Mouse (Mus musculus) yolk sac, embryonic 10.5 days (tissue): ENCODE results near the gene Pcyt1b.

Experiments
- DNase-seq: peaks from one replicate; pipeline ENCODE4 v3.0.0-alpha.2; 2017; ENCODE audit warnings: low spot score

Gene Pcyt1b

GRCm38 (mm10) chrX:93732975-93733748 is 78.5 kb downstream of the Pcyt1b start:
- no peak for DNase-seq

- DNase-seq = no peak
These were observed 94.5 kb downstream of the Pcyt1b start for GRCm38 (mm10) chrX:93749165-93749564.

DNA sequence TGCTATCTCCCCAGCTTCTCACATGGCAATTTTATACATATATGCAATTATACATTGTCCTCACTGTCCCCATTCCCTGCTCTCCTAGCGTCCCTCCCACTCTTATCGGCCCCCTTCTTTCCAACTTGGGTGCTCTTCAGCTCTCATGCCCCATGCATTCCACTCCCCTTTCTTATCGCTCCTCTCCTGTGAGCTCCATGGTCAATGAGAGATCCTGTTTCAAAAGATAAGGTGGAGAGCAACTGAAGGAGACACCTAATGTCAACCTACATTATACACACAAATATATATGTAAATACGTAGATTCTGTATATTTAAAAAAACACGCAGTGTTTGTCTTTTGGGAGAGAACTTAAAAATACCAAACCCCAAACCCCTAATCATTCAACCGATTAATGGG is 95.9 kb downstream of the Pcyt1b start:
- DNase-seq = no peak

DNA sequence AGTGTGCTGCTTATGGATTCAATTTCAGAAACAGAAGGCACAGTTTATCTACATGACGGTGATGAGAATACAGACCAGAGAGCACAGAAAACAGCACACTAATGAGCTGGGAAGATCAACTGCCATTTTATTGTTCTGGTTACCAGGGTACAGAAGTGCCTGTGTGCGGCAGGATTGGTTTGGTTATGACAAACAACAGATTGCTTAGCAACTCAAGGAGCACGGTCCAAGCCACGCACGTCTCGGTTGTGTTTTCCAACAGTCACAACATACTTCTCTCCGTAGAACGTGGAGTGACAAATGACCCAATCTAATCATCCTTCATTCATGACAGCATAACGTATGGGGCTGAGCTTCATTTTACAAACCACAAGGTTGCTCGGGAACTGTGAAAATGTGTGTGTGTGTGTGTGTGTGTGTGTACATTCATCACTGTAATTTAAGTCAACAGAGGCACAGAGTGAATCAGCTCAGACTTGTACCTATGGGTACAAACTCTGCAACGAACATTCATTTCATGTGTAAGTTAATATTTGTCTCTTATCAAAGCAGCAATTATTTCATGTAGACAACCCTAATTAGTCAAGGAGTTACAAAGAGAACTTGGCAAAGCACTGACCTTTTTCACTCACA is 100.7 kb downstream of the Pcyt1b start:
- no peak for DNase-seq

DNA sequence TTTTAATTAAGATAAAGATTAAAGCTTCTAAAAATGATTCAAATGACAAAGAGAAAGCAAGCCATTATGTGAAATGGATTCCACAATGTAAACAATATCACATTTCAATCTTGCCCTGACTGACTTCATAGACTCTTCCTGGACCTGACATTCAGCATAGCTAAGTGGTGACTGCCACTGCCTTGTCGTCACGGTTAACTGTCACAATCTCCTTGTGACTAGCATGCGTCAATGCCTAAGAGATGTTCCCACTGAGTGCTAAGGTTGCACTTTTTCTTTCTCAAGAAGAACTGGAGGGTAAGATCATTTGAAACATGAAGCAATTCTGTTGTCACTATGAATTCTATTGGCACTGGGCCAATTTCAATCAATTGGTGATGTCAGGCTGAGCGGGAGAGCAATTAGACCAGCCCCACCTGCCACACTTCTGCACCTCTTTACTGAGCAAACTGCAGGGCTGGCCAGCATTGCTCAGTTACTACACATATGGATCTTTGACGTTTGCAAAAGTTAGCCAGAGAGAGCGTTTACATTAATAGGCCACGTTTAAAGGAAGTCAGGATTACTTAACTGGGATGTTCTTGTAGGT is 102.3 kb downstream of the Pcyt1b start:
- no peak for DNase-seq

GRCm38 (mm10) chrX:93760770-93761169 is 106.1 kb downstream of the Pcyt1b start:
- DNase-seq = no peak

- no peak for DNase-seq
These were observed 134.9 kb downstream of the Pcyt1b start for GRCm38 (mm10) chrX:93789562-93789961.

DNA sequence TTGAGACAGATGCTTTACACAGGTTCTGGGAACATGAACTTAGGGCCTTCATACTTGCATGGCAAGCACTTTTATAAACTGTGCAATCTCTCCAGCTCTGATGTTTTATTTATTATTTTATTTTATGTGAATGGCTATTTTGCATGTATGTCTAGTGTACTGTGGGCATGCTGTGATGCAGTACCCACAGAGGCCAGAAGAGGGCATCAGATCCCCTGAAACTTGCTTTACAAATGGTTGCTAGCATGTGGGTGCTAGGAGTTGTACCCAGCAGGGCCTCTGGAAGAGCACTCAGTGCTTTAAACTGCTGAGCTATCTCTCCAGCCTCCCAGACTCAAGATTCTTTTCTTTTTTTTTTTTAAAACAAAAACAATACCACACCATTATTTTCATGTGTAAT is 138.5 kb downstream of the Pcyt1b start:
- DNase-seq = no peak
